Mouse (Mus musculus): ENCODE data around the gene Mark1. TPM values are rescaled to one million over a fixed set of nuclear protein-coding genes. Genes with fewer than 3 reads are reported as not detected.

Gene Mark1
- total RNA-seq, 4 experiments from 2014 or later, result 1.4 to 2.5 (median 1.9) TPM

- DNase-seq (ENCODE audit: low spot score in 2 of 2), result no peak
Measured at GRCm38 (mm10) chr1:184891998-184892397, 107.4 kb downstream of the Mark1 start.

DNA sequence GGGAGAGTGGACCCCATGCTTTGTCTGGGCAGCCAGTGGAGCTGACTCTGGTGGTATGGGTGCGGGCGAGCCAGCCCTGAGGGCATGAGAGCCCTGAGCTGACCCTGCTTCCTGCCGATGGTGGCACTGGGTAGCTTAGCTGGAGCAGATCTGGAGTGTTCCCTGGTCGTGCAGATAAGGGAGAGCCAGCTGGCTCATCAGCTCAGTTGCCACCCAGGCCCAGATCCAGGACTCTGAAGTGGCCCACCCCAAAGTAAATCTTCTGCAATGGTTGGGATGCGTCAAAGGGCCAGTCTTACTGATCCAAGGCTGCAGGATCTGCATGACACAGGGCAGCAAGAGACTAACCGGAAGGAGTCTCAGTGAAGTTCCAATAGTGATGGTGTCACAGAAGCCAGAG lies 109.9 kb downstream of the Mark1 start:
- no peak for DNase-seq (ENCODE audit: low spot score in 2 of 2)

DNA sequence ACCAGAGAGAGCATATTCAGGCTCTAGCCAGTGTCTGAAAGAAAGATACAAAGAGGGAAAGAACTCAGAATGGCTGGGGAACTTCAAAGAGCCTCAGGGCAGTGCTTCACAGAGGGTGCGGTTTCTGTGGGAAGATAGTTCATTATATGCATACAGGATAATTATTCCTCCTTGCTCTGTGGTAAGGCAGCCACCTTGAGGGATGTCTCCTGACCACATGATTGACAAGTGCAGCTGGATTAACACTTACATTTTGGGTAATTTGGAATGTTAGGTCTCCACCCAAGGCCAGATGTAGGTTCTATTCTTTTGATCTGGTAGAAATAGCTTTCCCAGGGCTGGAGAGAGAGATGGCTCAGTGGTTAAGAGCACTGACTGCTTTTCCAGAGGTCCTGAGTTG lies 113.2 kb downstream of the Mark1 start:
- no peak for DNase-seq (ENCODE audit: low spot score in 2 of 2)

DNA sequence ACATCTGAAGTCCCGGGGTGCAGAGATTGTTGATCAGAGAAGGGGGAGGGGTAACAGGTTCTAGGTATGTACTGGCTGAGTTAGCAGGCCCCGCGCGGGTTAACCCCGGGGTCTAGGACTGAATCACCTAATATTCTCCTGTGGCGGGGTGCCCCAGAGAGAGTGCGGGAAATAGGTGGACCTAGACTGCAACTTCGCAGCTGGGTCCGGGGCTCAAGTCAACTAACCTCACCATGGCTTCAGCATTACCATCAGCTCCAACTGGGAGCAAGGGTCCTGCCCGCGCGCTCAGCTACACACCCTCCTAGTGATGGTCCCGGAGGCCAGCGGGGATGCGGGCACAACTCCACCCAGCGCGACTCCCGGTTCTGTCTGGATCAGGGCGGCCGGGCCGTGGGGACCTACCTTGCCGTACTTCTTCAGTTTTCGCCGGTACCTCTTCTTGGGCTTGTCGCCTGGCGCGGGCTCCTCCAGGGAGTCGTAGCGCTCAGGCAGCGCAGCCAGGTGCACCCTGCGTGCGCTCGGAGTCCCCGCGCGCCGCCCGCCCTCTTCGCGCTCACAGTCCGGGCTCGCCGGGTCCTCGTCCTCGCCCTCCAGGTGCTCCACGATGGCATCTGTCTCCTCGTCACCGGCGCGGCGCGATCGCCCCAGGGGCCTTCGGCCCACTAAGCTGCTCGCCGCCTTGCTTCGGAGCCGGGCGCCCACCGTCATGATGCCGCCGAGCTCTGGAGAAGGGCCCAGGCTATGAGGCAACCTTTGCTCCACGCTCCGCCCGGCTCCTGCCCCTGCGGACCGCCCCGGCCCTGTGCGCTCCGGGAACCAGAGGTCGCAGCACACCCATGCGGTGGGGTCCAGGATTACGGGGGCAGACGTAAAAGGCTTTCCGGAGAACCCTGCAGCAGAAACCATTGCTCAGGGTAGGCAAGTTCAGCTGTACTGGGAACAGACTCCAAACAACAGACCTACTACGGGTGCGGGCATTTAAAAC lies 116.8 kb downstream of the Mark1 start, which contains the start of gene C130074G19Rik:
Gene C130074G19Rik, minus strand, starts transcription at position 938 of the 988 bp plus-strand sequence.
- DNase-seq (ENCODE audit: low spot score in 2 of 2), result peak; percentile 37 to 48

DNA sequence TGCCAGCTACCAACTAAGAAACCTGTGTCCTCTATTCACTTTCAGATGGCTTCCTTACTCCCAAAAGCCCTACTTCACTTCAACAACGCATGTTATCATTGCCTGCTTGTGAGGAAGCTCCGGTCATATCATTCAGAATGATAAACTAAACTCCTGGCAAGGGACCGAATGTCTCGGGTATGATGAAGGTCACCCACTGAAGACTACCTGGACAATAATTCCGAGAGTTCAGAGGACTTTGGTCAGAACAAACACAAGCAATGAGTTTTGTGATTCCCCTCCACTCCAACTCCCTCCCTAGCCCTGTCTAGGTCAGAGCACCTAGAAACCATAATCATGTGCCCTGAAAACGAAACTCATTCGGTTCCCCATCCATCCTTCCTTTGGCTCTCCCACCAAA lies 117.5 kb downstream of the Mark1 start:
- no peak for DNase-seq (ENCODE audit: low spot score in 2 of 2)

DNA sequence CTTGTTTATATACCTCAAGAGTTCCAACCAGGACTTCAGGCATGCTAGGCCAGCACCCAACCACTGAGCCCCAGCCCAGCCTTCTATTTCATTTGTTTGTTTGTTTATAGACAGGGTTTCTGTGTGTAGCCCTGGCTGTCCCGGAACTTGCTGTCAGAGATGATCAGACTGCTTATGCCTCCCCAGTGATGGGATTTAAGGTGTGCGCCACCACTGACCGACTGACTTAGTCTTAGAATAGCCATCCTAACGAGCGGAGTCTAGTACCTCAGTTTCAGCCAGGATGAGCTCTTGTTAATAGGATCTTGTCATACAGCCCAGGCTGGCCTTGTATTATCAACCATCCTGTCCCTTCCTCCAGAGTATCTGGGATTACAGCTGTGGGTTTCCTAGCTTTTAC lies 118.2 kb downstream of the Mark1 start:
- no peak for DNase-seq (ENCODE audit: low spot score in 2 of 2)

DNA sequence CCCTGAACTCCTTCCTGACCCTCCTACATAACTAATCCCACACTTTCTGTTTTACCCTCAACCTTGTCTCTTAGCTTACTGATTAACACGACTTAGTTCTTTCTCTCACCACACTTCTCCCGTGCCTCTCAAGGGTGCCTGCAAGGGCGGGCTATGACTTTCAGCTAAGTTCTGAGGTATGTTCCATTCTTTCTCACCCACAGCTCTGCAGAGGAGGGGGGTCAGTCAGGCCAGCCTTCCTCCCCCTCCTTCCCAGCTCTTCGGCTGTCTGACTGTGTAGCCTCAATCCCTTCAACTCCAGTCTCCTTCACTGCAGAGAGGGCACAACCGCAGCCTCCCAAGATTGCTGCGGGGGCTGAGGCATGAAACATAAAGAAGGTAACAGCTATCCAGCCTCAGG lies 120.5 kb downstream of the Mark1 start:
- DNase-seq (ENCODE audit: low spot score in 2 of 2), result no peak

DNA sequence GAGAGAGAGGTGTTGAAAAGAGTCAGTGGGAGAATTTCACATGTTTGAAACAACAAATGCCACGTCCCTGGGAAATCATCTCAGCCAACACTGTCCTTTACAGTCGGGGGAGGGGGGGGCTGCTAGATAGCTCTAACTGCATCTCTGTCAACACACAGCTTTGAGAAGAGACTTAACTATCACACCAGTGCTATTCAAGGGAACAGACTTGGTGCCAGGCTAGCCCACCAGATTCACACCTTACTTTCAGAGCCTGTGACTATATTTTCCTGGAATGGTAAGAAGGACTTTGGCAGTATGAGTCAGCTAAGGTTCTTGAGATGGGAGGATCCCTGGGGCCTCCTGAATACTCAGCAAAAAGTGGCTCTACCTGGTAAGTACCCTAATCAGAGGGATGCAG lies 122.1 kb downstream of the Mark1 start:
- no peak for DNase-seq (ENCODE audit: low spot score in 2 of 2)

DNA sequence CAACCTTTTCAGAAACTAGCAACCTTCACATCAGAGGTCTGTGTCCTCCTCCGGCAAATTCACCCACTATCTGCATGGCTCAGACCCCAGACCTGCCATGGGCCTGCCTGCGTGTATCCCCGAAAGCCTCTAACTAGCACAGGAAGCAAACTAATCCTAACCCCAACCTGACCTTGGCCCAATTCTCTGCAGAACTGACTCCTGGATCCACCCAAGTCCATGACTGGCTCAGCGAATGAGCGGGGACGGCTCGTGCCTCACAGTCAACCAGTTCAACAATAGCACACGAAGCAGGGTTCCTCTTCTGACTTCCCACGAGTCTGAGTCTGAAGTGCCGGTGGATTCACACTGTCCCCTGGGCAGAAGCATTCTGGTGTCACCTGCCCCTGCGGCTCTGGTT lies 125.5 kb downstream of the Mark1 start:
- DNase-seq (ENCODE audit: low spot score in 2 of 2), result no peak

DNA sequence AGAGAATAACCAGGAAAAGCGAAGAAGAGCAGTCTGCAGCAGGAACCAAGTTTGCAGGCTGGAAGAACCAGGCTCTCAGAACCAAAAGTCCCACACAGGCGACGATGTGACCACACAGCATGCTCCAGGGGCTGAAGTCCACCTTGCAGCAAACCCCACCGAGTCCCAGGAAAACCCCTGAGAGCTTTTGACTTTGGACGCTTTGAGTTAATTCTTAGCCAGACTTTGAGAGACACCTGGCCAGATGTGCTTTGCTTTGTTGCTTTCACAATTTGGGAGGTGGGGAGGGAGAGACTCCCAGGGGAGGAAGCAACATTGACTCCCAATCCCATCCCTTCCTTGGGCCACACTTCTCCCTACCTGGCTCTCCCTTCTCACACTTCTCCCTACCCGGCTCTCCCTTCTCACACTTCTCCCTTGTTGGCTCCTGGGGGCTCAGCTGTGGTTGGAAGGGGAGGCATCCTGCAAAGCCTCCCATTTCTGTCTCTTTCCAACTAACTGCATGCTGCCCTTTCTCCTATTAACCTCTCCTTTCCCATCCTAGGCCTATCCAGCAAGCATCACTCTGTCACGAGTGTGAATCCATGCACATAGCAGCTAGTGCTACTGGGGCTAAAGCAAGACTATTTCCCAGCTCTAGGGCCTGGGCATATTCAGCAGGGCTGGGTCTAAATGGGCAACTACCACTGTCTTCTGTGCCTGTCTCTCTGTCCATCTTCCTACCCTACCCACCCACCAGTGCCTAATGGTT lies 127.1 kb downstream of the Mark1 start:
- no peak for DNase-seq (ENCODE audit: low spot score in 2 of 2)

- DNase-seq (ENCODE audit: low spot score in 2 of 2), result no peak
Measured at GRCm38 (mm10) chr1:184871506-184871905, 127.9 kb downstream of the Mark1 start.

GRCm38 (mm10) chr1:184870646-184871385 lies 128.6 kb downstream of the Mark1 start:
- DNase-seq (ENCODE audit: low spot score in 2 of 2), result no peak

DNA sequence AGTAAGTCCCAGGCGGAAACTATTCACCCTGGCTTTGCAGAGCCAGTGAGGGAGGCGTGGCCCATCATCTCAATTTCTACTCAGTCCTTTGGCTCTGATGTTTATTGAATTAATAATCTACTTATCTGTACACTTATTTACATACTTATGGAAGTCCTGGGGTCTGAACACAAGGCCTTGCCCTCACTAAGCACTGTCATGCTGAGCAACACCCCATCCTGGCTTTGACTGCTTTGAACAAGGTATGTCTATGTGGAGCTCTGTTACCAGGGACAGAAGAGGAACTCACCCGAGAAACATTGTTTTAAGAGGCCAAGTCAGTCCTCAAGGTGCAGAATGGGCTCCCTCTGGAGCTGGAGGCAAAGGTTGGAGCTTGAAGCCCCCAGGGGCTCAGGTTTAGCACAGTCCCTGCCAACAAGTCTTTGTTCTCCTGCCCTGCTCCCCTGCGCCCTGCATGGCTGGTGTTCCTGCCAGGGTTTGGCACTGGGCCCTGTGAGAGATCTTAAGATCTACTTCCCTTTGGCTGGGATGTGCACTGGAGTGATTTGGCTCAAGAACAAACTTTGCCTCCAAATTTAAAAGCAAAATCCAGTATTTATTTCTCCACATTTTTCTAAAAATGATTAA lies 129.3 kb downstream of the Mark1 start:
- DNase-seq (ENCODE audit: low spot score in 2 of 2), result peak in 1 of 2 experiments; percentile 13

GRCm38 (mm10) chr1:184867640-184868120 lies 131.7 kb downstream of the Mark1 start:
- no peak for DNase-seq (ENCODE audit: low spot score in 2 of 2)

DNA sequence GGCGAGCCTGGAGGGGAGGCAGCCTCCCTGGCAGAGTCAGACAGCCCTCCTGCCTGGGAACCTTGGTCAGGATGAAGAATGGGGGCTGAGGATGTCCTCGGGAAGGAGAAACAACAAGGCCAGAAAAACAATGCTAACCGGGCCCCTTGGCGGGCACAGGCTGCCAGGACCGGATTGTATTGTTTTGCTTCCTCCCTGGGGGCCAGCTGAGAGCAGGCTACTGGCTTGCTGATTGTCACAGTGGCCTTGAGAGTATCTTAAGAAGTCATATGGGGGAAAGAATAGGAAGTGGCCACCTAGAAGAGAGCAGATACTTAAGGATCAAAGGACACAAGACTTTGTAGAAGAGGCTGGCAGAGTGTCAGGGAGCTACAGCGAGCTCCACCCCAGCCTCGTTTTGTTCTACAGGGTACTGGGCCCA lies 135.0 kb downstream of the Mark1 start:
- DNase-seq (ENCODE audit: low spot score in 2 of 2), result no peak

- DNase-seq (ENCODE audit: low spot score in 2 of 2), result no peak
Measured at GRCm38 (mm10) chr1:184862636-184863035, 136.7 kb downstream of the Mark1 start.

DNA sequence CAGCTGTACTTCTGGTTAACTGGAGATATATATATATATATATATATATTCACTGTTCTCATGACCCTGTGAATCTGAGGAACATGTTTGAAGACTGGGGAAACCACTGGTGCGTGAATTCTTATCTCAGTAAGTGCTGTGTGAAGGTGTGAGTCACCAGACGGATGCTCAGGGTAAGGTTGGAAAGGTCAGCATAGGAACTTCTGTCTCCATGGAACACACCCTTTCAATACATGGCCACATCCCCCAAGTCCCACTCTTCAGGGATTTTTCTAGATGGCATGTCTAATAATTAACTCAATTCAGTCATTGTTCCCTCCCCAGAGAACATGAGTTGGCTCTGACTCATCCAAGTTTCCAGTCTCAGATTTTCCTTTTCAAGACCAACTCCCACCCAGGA lies 137.8 kb downstream of the Mark1 start:
- DNase-seq (ENCODE audit: low spot score in 2 of 2), result no peak

DNA sequence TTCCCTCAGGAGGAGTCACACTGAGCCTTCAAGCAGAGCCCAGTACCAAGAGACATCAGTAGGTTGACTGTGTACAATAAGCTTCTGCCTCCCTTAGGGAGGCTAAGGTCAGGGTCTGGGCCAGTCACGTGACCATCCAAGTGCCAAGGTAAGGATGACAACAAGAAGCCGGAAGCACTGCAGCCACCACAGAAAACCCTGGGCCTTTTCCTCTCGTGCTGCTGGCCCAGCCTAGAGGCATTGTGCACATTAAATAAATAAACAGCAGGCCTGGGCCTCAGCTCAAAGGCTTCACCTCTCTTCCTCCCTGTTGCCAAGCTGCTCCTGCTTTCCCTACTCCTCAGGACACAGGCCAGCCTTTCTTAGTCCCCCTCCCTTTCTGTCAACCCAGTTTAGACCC lies 139.1 kb downstream of the Mark1 start:
- no peak for DNase-seq (ENCODE audit: low spot score in 2 of 2)

GRCm38 (mm10) chr1:184858253-184858652 lies 141.1 kb downstream of the Mark1 start:
- no peak for DNase-seq (ENCODE audit: low spot score in 2 of 2)

DNA sequence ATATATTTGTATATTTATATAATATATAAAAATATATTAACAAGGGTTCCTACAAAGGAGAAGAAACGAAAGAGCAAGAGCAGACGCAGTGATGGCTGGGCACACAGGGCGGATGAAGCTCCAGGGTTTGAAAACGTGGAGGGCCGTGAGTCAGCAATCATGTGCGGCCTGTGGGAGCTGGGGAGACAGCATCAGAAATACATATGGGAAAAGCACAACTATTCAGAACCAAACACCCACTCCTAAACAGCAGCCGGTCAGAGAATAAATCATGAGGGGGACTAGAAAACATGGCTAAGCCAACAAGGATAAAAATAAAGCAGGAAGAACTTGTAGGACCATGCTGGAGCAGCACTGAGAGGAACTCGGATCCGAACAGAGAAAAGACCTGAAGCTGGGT lies 142.2 kb downstream of the Mark1 start:
- no peak for DNase-seq (ENCODE audit: low spot score in 2 of 2)

- DNase-seq (ENCODE audit: low spot score in 2 of 2), result no peak
Measured at GRCm38 (mm10) chr1:184853922-184854321, 145.4 kb downstream of the Mark1 start.
